Mouse (Mus musculus): ENCODE data around the gene Gm21762.
"Not testable (repeated sequence)": the region's sequence is repeated elsewhere in the genome, so short reads cannot be mapped to it uniquely, and the experiment has no call there.

- TF ChIP-seq GATA1, TAL1 (IDR thresholded peaks at IDR 0.05; ENCODE audit: low read length): not testable (repeated sequence)
Measured at GRCm38 (mm10) chr13:120251208-120251924, 35.6 kb upstream of the Gm21762 start.

All from erythroblast, embryonic 14.5 days (primary cell).